Mouse (Mus musculus) layer of hippocampus, adult 8-10 months (tissue): ENCODE results near the gene Nudt21. TPM values are rescaled to one million over a fixed set of nuclear protein-coding genes. Genes with fewer than 3 reads are reported as not detected.

ENCODE experiments used
- DNase-seq, 2 experiments: peaks; one replicate each; pipeline ENCODE4 v3.0.0; 2022; ENCODE audit warnings: low spot score in 2 of 2
- total RNA-seq, 4 experiments: library from RNA; stranded (reverse); gene quantifications; 2 replicates each; pipeline ENCODE4 v1.2.4; 2022

The Nudt21 gene
- total RNA-seq, 4 experiments from 2014 or later, result 43.9 to 57.1 (median 49.1) TPM

DNA sequence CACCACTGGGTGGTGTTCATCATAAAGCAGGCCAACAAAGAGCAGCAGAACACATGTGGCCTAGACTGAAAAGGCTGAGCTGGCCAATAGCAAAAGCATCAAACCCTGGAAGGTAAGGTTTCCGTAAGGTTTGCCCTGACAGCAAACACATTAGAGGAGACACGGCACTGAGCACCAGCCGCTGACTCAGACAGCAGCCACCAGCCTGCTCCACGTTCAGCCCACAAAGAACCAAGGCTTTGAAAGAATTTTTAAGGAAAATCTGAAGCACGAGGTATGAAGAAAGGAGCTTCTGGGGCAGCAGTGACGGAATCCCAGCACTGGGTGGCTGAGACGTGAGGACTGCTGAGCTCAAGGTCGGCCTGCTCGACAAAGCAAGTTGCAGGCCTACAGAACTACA lies 32.7 kb downstream of the Nudt21 start:
- no peak for DNase-seq

DNA sequence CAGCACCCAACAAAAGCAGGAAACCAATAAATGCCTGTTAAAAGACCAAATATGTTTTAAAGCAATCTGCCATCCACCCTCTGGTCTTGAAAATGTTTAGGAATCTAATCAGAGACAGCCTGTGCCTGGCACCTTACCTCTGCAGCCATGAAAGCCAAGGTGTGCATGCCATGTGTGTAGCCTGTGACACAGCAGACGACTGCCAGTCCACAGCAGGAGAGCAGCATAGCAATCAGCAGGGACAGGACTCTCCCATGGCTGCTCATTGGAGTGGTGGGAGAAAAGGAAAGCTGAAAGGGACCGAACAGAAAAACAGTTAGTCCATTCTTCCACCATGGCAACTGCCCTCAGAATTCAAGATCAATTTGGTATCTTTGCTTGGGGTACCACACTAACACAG lies 37.9 kb downstream of the Nudt21 start:
- DNase-seq, result no peak

DNA sequence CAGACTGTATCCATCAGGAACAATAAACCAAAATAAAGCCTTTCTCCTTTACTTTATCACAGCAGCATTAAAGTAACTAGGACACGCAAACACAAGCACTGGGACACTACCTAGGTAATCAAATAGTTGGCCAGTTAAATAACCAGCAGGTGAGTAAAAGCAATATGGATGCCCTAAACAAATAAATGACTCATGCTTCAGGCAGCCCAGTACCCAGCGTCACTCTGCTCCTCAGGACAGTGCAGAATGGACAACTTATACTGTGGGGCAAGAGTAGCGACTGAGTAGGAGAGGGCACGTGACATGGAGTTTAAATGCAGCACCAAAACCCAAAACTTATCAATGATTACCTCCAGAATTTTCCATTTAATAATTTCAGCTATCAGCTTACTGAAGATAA lies 47.1 kb downstream of the Nudt21 start:
- no peak for DNase-seq

DNA sequence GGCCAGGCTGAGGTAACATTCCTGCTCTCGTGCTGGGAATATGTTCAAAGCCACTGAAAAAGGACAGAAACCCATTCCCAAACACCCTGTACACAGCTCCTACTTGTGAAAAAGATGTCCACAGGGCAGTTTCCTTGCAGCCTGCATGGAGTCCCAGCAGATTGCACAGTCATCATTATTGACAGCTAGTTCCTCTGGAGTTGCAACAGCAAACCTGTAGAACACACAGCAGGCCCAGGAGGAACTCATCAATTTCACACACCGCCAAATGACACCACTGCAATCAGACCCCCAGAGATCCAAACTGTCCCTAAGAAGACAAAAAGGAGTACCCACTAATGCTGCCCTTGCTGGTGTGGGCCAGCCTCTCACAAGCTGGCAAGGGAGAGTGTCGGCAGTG lies 52.1 kb downstream of the Nudt21 start:
- DNase-seq, result no peak

DNA sequence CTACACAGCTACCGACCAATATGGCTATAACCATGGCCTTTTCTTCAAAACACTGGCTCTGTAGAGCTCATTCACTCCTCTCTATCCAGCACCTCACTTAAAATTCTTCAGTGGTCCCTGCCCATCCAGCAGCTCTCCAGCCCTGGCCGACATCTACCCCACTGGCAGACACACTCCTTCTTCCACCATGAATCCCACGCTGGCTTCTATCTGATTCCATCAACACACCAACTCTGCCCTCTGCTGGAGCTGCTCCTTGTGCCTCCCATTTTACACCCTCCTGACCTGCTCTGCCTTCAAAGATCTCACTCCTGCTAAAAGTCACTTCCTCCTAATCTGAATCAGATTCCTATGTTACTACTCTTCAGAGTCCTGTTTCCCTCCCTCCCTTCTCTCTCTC lies 53.0 kb downstream of the Nudt21 start:
- DNase-seq, result no peak

DNA sequence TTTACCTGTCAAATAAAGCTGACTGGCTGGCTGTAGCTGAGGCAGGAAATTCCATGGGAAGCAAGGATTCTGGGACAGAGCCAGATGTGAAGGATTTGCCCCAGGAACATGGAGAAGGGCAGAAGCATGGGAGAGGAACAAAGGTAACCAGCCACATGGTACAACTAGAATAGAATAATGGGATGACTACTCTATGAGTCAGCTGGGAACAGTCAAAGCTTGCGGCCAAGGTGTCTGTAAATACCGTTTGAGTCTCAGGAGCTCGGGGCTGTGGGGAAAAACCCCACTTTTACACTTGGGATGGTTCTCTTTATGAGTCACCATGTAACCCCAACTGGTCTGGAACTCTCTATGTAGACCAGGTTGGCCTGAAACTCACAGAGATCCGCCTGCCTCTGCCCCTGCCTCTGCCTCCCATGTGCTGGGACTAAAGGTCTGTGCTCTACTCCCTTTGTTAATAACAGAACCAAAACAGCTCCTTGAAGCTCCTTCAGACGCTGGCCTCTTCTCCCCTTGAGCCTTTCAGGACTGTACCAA lies 55.1 kb downstream of the Nudt21 start:
- DNase-seq, result no peak

DNA sequence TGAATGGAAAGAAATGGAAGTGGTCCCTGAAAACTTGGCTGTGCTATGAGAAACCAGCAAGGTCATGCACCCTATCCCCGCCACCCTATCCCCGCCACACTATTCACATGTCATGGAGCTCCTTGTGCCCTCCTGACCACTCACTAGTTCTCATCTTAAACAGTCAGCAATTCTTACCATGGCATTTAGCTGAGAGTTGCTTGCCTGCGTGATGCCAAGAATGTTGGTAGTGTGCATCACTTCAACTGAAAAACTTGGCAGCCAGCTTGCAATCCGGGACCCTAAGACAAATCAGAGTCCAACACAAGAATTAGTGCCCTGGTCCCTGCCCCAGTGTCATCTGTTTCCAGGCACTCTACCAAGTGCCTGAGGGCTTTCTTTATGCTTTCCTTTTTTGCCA lies 56.7 kb downstream of the Nudt21 start:
- no peak for DNase-seq

DNA sequence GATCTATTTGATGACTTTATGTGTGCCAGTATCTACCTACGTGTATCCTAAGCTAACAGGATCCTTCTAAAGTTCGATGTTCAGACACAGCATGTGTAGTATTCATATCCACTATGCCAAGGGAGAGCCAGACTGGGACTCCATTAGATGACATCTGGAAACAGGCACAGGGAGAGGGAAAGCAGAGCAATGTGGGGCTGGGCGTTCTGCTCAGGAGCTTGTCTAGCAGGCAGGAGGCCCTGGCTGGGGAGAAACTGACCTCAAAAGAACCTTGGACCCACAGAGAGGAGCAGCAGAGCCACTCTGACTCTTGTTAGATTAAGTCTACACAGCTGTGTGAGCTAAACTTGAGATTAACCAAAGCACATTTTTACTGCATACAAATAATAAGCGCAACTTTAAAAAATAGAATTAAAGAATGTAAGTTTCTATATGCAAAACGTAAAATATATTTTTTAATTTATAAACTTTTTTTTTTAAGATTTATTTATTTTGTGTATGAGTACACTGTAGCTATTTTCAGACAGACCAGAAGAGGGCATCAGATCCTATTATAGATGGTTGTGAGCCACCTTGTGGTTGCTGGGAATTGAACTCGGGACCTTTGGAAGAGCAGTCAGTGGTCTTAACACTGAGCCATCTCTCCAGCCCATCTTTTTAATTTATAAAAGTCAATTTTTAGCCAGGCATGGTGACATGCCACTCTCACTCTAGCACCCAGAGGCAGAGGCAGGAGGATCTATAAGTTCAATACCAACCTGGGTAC lies 60.2 kb downstream of the Nudt21 start:
- no peak for DNase-seq

DNA sequence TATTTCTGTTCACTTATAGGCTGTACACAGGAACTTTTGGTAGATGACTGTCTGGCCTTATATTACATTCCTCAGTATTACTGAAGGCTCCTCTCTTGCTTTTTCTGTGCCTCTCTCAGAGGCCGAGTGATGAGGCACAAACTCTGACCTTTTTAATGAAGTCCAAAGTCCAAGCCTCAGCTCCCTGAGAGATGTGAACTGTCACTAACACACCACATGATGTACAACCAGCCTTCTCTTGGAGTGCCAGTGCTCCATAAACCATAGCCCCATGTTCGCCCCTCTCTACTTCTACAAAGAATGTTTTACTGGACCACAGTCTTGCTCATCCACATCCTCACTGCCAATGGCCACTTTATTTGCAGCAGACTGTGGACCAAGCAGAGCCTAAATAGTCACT lies 61.5 kb downstream of the Nudt21 start:
- DNase-seq, result no peak

DNA sequence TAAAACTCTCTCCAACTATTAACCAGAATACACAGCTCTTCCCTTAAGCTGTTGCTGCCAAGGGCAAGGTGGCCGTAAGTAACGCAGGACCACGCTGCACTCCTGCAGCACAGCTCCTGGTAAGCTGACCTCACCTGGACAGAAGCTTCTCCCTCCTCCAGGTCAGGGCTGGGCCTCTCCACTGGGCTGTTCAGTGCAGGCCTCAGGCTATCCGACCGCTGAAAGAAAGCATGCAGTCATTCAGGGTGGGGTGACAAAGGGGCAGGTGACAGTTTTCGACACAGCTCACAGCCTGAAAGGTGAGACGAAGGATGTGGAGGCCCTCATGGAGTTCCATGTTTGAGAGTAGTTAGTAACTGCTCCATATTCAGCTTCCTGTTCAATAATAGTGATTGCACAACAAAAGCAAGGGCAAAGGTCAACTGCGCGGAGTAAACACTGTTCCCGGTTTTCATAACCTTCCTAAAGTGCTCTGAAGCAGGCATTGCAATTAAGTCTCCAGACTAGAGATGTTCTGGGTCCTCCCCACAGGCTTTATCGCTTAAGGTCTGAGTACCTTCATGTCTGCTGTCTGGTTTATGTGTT lies 62.1 kb downstream of the Nudt21 start:
- DNase-seq, result no peak

DNA sequence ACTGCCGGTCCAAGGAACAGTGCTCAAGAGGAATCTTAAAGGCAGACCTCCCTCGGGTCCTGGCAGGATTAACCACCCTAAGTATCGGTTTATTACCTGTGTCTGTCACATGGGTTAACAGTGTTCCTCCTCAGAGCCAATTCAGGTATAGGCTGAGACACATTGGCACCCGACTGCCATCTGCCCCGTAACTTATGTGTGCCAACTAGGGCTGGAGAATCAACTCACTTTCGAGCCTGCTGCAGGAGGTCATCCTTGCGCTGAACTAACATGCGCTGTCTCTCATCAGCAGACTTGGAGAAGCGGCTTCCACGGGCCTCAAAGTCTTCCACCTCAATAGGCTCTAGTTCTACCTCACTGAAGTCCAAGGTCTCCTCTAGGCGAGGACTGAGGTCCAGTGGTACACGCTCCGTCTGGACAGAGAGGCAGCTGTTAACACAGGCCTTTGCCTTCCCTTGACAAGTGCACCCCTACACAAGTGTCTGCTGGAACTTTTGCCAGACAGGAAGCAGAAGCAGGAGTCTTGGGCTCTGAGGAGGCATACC lies 62.9 kb downstream of the Nudt21 start:
- no peak for DNase-seq

DNA sequence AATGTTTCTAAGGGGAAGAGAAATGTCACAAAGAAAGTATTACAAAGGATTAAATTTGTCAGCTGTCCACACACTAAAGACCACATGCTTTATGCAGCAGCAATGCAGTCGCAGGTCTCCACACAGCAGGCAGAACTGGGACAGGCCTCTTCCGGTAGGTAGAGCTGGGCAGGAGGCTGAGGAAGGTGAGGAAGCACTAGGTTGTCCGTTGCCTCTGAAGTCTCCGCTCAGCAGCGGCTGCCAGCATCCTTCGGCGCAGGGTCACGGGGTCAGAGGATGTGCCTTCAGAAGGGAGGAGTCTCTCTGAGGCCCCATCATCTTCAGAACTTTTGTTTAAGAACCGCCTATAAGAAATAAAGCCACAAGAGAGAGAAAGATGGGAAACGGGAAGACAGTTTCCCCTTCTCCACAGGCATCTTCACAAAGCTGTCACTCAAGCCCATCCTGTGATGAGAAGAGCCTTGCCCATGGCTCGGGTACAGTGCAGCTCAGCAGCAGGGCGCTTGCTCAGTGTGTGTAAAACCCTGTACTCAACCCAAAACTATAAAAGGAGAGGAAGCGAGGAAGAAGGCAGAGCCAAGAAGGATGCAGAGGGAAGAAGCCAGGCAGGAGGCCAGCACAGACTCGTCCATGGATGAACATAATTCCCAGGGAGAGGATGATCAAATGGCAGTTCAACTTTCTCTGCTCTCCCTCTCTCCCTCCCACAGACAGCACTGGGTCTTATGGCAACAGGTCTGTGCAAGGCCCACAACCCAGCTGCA lies 63.7 kb downstream of the Nudt21 start:
- DNase-seq, result no peak

DNA sequence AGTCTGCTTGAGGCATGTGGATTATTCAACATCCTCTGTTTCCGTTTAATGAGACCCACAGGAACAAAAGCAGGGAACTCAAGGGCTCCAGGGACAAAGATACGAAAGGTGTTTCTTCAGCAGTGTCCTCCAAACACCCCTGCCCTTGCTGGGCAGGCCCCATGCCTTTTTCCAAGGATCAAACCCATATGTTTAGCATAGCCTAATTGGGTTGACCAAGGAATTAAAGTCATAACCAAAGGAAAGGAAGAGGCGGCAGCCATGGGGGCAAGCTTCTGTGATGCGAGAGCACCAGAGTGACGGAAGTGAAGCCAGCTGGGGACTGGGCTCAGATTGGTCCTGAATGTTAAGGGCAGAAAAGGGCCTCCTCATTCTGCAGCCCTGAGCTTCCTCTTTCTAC lies 64.6 kb downstream of the Nudt21 start:
- DNase-seq, result no peak

DNA sequence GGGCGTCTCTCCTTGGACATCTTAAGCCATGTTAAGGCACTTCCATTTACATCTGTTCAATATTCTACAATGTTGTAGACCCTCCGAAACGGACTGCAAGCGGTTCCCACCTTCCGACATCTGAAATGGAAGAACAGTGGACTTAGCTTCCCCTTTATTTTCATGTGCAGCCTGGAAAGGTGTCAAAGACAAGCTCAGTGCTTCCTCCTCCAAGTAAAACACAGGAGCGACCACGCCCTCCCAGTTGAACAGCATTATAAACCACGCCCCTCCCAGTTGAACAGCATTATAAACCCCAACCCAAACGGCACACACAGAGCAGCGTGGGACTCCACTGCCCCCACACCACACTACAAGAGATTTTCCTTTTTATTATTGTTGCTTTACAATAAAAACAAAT lies 65.4 kb downstream of the Nudt21 start:
- DNase-seq, result no peak

DNA sequence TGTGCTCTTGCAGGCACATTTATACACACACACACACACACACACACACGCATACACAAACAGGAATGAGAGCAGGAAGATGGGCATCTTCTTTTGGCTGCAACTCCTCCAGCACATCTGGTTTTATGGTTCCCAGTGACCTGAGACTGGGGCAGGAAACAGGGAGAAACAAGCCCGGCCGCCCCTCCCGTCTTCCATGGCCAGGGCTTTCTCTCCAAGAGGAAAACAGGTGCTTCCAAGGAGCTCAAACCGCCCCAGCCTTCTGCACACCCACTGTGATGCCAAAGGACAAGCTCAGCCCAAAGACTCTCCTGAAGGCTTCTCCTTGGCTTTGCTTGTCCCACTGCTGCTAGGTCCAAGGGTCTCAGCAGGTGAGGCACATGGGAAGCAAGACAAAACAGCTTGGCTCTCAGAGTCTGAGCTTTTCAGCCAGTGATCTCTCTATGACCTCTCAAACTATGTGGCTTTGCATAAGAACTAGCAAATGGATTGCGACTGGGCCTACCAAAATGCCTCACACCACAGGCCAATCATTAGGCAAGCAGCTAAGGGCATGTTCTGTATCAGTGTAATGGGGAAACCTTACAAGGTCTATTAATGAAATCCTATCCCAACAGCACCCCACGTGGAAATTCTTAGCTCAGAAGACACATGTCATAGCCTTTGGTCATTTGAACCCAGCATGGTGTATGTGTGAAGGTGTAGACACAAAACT lies 67.0 kb downstream of the Nudt21 start:
- no peak for DNase-seq

DNA sequence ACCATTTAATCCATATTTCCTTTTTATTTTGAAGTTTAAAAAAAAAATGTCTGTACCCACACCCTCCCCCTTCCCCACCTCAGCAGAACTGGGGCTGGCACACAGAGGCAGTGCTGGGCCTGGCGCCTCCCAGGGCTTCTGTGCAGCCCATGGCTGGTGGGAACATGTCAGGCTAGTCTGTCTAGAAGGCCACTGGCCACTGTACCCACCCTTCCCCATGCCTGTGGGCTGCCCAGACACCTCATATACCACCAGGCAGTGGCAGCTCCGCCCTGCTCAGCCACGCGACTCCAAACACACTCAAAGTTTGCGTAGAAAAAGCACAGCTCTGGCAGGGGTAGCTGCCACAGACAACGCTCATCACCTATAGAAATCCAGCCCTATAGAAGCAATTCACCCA lies 68.5 kb downstream of the Nudt21 start:
- no peak for DNase-seq

Other genes with a start within 250 kb of the Nudt21 start
- 100 to 1,000 TPM; 634 to 668 (median 642) TPM for gene Gnao1, start 227.1 kb downstream of the Nudt21 start, total RNA-seq
- gene Amfr, start 24.2 kb downstream of the Nudt21 start, total RNA-seq, result 100 to 1,000 TPM; 126 to 136 (median 132) TPM
- gene Ogfod1, start 167 bp upstream of the Nudt21 start, total RNA-seq, result 100 to 1,000 TPM in 2 of 4 experiments, 10 to 100 TPM in 2; 87.9 to 136 (median 117) TPM
- gene Bbs2, start 61.9 kb upstream of the Nudt21 start, total RNA-seq, result 10 to 100 TPM; 26.5 to 30.1 (median 27.9) TPM
- gene Mt4, start 100.2 kb upstream of the Nudt21 start, total RNA-seq, result not detected
- 1,000 to 10,000 TPM in 2 of 4 experiments, 100 to 1,000 TPM in 2; 946 to 1,303 (median 1,087) TPM for gene Mt3, start 115.6 kb upstream of the Nudt21 start, total RNA-seq
- 1,000 to 10,000 TPM in 1 of 4 experiments, 100 to 1,000 TPM in 3; 368 to 1,095 (median 602) TPM for gene Mt2, start 135.6 kb upstream of the Nudt21 start, total RNA-seq
- 1,000 to 10,000 TPM in 1 of 4 experiments, 100 to 1,000 TPM in 3; 351 to 1,100 (median 605) TPM for gene Mt1, start 142.1 kb upstream of the Nudt21 start, total RNA-seq
- gene Nup93, start 177.5 kb upstream of the Nudt21 start, total RNA-seq, result 10 to 100 TPM; 56.4 to 66.3 (median 63.1) TPM